Mouse (Mus musculus) fat pad, adult 2 months (tissue): ENCODE results near the gene Edc3.
"Not testable (repeated sequence)": the region's sequence is repeated elsewhere in the genome, so short reads cannot be mapped to it uniquely, and the experiment has no call there.

Experiments
- DNase-seq: peaks from one replicate; pipeline ENCODE4 v3.0.0-alpha.2; 2011; ENCODE audit warnings: low read depth, low spot score; ENCODE audit errors: extremely low read depth

The Edc3 gene

DNA sequence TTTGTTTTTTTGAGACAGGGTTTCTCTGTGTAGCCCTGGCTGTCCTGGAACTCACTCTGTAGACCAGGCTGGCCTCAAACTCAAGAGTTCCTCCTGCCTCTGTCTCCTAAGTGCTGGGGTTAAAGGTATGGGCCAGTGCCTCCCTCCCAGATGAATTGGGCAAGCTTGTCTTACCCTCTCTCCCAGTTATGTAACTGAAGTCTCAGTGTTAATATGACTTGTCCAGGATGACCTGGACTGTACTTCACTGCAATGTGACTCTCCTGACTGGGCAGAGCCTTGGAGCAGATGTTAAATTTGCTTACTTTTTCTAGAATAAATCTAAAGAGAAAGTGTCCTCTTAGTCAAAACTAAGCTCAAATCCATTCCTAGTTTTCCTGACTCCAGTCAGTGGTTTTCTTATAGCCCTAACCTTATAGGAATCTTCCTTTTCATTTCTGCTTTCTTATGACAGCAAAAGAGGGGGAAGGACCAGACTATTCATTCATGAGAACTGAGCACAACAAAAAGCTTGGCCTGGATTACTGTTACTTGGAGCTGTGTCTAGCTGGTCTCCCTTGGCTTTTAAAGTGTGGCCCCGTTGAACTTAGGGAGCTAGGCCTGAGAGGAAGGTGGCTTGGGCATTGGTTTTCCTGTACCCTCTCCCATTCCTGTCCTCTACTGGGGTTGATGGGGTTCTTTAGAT lies 9.7 kb upstream of the Edc3 start:
- DNase-seq, result no peak

DNA sequence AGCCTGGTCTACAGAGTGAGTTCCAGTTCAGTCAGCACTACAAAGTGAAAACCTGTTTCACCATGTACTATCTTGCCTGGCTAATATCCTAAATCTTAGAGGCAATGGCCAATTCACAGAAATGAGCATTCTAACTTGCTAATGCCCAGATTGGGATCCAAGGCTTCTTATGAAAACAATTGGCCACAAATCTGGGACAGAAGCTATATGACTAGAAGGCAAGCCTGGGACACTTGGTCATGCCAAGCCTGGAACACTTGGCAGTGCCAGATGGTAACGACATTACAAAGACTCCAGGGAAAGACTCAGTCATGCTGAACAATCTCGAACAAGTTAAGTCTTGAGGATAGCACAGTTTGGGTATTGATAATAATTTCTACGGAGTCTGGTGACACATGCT lies 1.8 kb upstream of the Edc3 start:
- peak; percentile 97 for DNase-seq

DNA sequence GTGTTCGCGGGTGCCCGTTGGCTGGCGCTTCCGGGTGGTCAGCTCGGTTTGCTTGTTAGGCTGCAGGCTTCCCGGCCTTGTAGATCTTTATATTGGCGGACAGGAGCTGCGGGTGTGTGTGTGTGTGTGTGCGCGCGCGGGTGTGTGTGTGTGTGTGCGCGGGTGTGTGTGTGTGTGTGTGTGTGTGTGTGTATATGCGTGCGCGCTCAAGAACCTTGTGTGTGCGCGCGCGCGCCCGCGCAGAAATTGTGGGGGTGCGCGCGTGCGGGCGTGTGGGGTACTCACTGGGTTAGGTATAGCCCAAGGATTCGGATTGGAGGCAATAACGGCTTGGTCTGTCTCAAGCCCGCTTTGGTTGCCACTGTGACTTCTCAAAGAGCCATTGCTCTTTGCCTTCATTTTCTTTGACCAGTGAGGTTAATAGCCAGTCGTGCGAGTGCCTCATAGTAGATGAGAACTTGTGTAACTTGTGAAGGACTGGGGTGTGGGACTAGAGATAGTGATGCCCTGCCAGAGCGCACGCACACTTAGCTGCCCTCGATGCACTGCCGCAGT lies 457 bp downstream of the Edc3 start:
- DNase-seq, result no peak

DNA sequence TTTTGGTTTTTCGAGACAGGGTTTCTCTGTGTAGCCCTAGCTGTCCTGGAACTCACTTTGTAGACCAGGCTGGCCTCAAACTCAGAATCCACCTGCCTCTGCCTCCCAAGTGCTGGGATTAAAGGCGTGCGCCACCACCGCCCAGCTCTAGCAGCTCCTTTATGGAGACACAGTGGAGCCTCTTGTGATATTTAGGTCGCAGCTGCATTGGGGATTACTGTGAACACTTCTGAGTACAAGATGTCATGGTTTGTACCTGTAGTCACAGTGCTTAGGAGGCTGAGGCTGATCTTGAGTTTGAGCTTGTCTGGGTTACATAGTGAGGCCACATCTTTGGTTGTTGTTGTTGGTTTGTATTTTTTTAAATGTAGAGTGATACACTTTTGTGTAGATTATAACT lies 1.9 kb downstream of the Edc3 start:
- not testable (repeated sequence) for DNase-seq

DNA sequence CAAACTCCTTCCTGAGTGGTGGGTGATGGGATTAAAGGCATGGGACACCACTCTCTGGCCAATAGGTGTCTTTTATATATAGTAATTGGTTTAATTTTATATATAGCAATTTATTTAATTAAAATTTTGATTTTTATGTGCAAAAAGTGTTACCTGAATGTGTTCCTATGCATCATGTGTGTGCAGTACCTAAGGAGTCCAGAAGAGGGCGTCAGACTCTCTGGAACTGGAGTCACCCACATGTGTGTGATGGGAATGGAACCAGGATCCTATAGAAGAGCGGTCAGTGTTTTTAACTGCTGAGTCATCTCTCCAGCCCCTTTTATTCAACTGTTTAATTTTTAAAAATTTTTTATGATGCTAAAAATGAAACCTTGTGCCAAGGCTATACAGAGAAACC lies 3.9 kb downstream of the Edc3 start:
- DNase-seq, result no peak

DNA sequence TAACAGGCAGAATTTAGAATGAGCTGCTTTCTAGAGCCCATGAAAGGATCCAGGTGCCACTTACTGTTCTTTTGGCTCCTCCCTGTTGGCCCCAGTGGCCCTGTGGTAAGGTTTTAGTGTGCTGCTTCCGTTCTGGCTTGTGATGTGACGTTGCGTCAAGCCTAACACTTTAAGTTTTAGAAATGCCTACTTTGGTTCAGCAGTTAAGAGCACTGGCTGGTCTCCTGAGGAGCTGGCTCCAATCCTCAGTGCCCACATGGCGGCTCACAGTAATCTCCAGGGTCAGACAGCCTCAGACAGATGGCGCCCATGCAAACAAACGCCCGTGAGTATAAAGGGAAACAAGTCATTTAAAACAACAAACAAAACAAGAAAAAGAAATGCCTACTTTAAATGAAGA lies 10.1 kb downstream of the Edc3 start:
- DNase-seq, result no peak

DNA sequence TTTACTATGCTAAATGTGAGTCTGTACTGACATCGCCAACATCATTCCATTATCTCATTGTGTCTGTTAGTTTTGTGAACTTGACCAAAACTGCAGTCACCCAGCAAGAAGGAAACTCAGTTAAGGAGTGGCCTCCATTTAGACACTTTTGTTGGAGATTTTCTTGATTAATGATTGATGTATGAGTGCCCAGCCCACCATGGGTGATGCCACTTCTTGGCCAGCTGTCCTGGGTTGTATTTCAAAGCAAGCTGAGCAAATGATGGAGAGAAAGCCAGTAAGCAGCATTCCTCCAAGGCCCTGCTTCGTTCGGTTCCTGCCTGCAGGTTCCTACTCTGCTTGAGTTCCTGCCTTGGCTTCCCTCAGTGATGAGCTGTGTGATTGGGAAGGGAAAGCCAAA lies 12.4 kb downstream of the Edc3 start:
- DNase-seq, result no peak

DNA sequence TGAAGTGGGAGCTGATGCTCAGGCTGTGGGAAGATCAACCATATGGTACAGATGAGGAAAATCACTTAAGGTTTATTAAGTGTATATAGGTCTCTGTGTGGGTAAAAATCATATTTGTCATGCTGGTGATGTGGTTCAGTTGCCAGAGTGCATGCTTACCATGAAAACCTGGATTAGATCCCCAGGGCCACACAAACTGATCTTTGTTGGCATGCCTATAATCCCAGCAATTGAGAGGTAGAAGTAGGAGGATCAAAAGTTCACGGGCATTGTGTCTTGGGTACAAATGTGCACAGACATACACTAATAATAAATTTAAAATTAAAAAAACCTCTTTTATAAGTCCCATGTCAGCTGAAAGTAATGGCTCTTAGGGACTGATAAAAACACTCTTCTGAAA lies 14.0 kb downstream of the Edc3 start:
- DNase-seq, result no peak

DNA sequence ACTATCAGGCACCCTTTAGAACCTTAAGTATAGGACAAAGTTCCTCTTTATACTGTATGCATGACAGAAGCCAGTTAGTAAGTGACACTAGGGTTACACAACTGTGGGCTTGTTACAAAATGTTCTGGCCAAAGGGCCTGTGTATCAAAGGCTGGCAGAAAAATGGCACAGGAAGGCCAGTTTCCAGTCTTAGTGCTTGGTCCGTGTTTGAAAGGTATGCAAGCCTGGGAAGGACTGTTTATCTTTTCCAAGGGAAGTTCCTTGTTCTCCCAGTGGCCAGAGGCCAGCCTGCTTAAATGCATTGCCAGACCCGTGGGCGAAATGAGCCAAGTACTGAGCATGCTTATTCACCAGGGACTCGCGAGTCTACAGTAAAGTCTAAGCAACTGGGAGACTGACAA lies 15.0 kb downstream of the Edc3 start:
- DNase-seq, result peak; percentile 99

DNA sequence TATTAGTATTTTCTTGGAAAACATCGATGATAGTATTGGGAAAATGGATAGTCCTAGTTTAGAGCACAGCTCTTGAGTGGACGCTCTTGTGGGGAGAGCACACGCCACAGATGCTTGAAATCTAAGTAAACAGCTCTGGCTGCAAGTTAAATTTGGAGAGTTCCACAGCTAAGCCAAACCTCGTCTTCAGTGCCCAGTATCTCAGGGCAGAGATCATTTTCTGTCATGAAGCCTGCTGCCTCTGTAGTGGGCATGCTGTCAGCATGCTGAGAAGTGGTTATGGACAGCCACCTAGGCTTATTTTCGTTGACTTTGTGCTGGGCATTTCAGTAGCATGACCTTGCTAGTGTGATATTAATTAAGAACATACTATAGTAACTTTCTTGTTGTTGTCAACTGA lies 15.5 kb downstream of the Edc3 start:
- no peak for DNase-seq

DNA sequence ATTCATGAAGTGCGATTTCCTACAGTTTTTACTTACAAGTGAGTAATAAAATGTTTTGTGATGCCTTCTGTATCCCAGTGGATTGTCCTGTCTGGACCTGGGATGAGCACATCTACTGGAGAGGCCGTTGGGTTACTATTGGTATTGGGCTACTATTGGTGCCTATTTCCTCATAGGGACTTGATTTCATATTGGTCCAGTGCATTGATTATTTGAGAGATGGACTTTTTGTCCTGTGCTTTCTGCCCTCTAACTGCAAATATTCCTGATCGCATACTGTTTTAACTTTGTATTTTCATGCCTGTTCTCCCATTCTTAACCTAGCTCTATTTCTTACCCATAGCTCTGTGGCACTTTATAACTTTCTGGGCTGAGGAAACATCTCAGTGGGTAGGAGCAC lies 16.4 kb downstream of the Edc3 start:
- DNase-seq, result no peak

DNA sequence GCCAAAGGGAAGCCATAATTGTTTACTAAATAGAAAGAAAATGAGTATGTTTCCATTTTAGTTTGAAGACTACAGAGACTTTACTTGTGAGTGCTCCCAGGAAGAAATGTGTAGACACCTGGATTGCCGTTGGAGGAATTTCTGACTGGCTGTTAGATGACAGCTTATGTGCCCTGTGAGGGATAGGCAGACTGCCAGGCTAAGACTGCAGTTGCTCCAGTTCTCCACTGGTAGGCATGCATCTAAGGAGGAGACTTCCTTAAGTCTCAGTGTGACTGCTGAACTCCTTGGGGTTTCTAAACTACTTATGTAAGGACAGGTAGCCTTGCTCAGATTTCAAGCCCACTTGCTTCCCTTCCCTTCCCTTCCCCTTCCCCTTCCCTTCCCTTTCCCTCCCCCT lies 20.0 kb downstream of the Edc3 start:
- DNase-seq, result no peak

DNA sequence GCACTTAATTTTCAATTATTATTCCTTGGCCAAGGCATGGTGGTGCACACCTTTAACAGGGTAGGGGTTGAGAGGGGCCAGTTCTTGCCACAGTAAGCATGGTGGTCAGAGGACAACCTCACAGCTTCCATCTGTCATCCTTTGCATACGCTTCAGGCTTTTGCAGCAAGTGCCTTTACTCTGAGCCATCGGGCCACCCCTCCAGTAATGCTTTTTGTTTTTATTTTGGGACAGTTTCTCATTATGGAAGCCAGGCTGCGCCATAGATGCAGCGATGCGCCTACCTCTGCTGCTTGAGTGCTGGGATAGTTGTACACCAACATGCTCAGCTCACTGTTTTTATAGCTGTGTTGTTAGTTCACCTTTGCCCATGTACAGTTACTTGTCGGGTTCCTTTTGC lies 25.3 kb downstream of the Edc3 start:
- no peak for DNase-seq

DNA sequence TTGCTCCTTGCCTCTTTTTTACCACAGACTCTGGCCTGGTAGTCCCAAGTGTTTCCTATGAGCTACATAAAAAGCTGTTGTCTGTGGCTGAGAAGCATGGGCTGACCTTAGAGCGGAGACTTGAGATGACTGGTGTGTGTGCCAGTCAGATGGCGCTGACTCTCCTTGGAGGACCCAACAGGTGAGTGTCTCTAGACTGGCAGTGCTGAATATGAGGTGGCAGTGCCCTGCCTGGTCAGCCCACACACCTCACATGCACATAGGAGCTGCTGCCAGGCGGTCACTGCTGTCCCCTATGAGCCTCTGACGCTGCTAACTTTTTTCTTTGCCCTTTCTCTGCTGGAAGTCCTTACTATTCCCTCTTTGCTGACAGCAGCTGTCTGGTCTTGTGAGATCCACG lies 31.5 kb downstream of the Edc3 start:
- DNase-seq, result no peak

DNA sequence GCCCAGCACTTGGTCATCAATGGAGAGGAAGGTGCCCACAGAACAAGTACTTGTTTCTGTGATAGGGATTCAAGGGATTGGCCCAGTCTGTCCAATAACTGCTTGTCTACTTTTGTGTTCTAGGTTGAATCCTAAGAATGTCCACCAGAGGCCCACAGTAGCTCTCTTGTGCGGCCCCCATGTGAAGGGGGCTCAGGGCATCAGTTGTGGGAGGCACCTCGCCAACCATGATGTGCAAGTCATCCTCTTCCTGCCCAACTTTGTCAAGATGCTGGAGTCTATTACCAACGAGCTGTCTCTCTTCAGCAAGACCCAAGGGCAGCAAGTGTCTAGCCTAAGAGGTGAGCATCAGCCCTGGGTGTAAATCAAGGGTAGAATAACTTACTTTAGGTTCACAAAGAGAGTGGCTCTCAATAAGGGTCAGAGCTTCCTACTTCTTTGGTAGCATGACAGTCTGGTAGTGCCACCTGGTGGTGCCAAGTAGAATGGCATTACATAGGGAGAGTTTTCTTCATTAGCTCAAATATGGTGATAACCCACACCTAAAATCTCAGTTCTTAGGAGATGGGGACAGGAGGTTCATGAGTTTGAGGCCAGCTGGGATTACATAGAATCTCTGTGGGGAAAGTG lies 36.2 kb downstream of the Edc3 start:
- no peak for DNase-seq

DNA sequence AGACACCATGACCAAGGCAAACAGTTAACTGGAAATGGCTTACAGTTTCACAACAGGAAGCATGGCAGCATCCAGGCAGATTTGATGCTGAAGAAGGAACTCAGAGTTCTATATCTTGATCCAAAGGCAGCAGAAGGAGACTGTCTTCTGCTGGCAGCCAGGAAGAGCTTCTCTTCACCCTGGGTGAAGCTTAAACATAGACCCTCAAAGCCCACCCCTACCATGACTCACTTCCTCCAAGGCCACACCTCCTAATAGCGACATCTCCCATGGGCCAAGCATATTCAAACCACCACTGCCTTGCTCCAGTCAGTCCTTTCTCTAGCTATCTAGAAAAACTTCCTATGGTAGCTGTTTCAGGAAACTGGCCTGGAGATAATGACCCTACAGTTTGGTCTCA lies 38.7 kb downstream of the Edc3 start:
- DNase-seq, result no peak

DNA sequence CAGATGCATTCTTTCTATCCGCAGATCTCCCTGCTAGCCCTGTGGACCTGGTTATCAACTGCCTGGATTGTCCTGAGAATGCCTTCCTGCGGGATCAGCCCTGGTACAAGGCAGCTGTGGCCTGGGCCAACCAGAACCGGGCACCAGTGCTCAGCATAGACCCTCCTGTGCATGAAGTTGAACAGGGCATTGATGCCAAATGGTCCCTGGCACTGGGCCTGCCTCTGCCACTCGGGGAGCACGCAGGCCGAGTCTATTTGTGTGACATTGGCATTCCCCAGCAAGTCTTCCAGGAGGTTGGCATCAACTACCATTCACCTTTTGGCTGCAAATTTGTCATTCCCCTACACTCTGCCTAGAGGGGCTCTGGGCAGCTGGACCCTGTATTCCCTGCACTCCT lies 39.8 kb downstream of the Edc3 start:
- no peak for DNase-seq

DNA sequence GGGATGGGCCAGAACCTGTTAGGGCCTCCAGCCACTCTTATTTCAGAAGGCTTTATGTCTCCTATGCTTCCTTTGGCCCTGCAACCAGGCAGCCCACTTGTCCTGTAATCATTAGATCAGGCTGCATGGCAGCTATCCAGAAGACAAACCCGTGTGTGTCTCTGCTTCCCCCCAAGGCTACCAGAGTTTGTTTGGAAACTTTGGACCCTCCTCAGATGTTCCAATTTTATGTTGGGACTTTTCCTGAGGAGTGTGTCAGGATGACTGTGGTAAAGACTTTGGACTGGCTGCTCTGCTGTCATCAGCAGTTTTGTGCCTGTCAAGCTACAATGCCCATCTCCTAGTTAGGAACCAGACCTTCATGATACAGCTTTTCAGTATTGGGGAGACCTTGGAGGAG lies 40.5 kb downstream of the Edc3 start:
- no peak for DNase-seq

DNA sequence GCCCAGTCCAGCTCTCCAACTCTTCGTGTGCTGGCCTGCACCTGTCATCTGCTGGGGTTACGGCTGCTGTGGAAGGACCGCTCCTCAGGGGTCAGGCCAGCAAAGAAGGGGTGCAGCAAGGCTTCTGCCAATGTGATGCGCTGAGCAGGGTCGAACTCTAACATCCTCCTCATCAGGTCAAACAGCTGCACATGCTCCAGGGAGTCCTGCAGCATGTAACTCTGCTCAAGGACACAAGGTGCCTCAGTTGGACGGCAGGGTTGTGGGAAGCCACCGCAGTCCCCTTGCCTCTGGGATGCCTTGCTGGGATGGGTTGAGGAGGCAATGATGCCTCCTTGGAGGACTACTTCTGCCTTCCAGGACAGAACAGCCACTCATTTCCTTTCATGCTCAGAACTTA lies 42.6 kb downstream of the Edc3 start:
- DNase-seq, result no peak

DNA sequence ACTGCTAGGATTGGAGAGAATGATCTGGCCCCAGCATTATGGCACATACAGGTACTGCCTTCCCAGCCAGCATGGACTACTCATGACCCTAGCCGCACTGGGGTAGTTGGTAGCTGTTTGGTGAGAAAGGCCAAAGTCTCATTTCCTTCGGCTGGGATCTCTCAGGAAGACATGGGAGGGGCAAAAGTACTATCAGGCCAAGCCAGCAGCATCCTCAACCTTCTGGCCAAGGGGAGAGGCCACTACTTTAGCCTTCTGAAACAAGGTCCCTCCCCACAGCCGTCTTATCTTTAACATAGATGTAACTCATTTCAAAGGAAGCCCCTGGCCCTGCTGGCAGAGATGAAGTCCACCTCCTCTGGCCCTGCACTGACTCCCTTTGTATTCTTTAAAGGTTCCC lies 49.2 kb downstream of the Edc3 start:
- DNase-seq, result no peak

DNA sequence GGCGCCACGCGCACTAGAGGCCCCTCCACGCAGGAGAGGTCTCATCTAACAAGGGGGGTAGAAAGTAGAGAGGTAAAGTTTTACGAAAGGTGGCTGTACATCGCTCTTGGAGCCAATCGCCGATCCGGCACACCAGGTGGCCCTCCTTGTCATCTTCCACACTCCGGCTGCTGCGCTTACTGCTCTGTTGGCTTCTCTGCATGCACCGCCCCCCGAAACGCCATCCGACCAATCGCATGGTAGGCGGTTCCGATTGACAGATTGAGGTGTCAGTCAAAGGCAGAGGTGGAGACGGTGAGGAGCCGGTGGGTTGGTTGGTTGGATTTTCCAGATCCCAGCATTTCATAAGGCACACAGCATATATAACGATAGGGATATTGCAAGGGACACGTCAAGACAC lies 50.2 kb downstream of the Edc3 start:
- DNase-seq, result no peak

DNA sequence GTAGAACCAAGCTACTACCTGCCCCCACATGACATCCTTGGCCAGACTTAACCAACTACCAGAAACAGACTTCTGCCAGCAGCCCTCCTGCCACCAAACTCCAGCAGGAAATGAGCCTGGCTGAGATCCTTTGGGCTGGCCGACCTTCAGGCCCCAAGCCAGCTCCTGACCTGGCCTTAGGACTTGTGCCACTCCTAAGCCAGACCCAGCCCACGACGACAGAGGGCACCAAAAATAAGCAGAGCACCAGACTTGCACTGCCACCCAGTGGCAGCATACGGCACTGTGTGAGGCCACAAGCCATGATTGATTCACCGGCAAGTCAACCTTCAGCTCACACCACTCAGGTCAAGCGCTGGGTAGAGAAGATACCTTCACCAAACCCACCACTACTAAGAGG lies 50.9 kb downstream of the Edc3 start:
- DNase-seq, result peak; percentile 63
